Mouse (Mus musculus) lung, embryonic 16.5 days (tissue): ENCODE measurements at regions not wholly inside any gene's neighbourhood (a gene's known extent, or its start where the extent isn't known, plus 50 kb on each side); places are given as distances from the start of the nearest gene placed in this dataset.
"Not testable (repeated sequence)": the region's sequence is repeated elsewhere in the genome, so short reads cannot be mapped to it uniquely, and the experiment has no call there.

Experiments used
- ATAC-seq: fragments of 200-750 bp; cut with Nextera tagmentation; 2 replicates; pipeline ENCODE4 v1.8.0; 2017; ENCODE audit warnings: low read depth, mild to moderate bottlenecking, moderate library complexity
- H3K27ac ChIP-seq: fragments of 300-500 bp; sonication (generic); 2 replicates; pipeline ENCODE4 v1.5.1; 2014; ENCODE audit warnings: mild to moderate bottlenecking, control low read depth, low read length
- H3K27me3 ChIP-seq: fragments of 300-500 bp; sonication (generic); 2 replicates; pipeline ENCODE4 v1.6.1; 2014; ENCODE audit warnings: low read depth, low read length, mixed read lengths; ENCODE audit not compliant: control insufficient read depth, insufficient read depth
- H3K36me3 ChIP-seq: fragments of 300-500 bp; sonication (generic); 2 replicates; pipeline ENCODE4 v1.6.1; 2014; ENCODE audit warnings: low read length; ENCODE audit not compliant: control insufficient read depth, insufficient read depth
- H3K4me1 ChIP-seq: fragments of 300-500 bp; sonication (generic); replicated peaks from 2 replicates; pipeline ENCODE4 v1.6.1; 2014; ENCODE audit warnings: low read length, mixed read lengths; ENCODE audit not compliant: control insufficient read depth, insufficient read depth
- H3K4me2 ChIP-seq: fragments of 300-500 bp; sonication (generic); 2 replicates; pipeline ENCODE4 v1.6.1; 2014; ENCODE audit warnings: low read depth, low read length, control low read depth
- H3K4me3 ChIP-seq: fragments of 300-500 bp; sonication (generic); 2 replicates; pipeline ENCODE4 v1.5.1; 2014; ENCODE audit warnings: mild to moderate bottlenecking, low read length, control low read depth
- H3K9ac ChIP-seq: fragments of 300-500 bp; sonication (generic); 2 replicates; pipeline ENCODE4 v1.6.1; 2014; ENCODE audit warnings: low read length, control low read depth
- H3K9me3 ChIP-seq: fragments of 300-500 bp; sonication (generic); 2 replicates; pipeline ENCODE4 v1.6.1; 2016; ENCODE audit warnings: low read length; ENCODE audit not compliant: control insufficient read depth
- WGBS: fragments of 180-500 bp; shearing (Covaris S2); extraction: QIAGEN DNeasy Blood & Tissue Kit; methylation state at CpG from one replicate; pipeline ENCODE4 v1.1.7; 2014; 5-methylcytosine and 5-hydroxymethylcytosine counted together

- Histone ChIP-seq H3K36me3 (no peaks in the 10 kb centered on the region), H3K4me2 (no peak overlapping the region), H3K9me3 (no peaks in the 10 kb centered on the region), H3K4me1 (no peaks in the 10 kb centered on the region), H3K27me3 (no peaks in the 10 kb centered on the region), H3K27ac (no peak overlapping the region), H3K9ac (no peak overlapping the region), H3K4me3 (no peak overlapping the region)
- ATAC-seq: no peak
These were observed 569.0 kb downstream of the Lrriq3 start for GRCm38 (mm10) chr3:155662280-155662679.

DNA sequence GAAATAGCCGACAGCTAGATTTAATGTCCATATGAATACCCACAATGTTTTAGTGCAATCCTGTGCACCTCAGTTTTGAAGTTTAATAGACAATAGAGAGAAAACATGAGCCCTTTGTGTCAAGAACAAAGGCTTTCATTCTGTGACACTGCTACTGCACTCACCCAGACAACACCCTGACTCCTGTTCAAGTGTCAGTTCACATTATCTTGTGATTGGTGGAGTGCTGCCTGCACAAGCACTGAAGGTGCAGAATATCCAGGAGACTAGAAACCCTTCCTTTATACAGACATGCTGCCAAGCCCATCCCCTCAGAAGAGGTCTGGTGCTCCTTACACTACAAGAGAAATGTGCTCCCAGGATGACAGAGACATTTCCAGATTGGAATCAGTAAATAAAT is 579.3 kb downstream of the Lrriq3 start:
- Histone ChIP-seq H3K36me3 (no peaks in the 10 kb centered on the region), H3K4me1 (no peaks in the 10 kb centered on the region), H3K27ac (no peak overlapping the region), H3K4me2 (no peak overlapping the region), H3K4me3 (no peak overlapping the region), H3K27me3 (no peaks in the 10 kb centered on the region), H3K9me3 (no peaks in the 10 kb centered on the region), H3K9ac (no peak overlapping the region)
- 69% methylated on average over 1 of the region's 1 CpGs for WGBS
- no peak for ATAC-seq

- Histone ChIP-seq H3K9ac (no peak overlapping the region), H3K4me3 (no peak overlapping the region), H3K4me2 (no peak overlapping the region), H3K4me1 (no peaks in the 10 kb centered on the region), H3K27me3 (no peaks in the 10 kb centered on the region), H3K36me3 (no peaks in the 10 kb centered on the region), H3K27ac (no peak overlapping the region), H3K9me3 (no peaks in the 10 kb centered on the region)
- 81% methylated on average over 4 of the region's 4 CpGs for WGBS
- ATAC-seq: no peak
These were observed 587.0 kb downstream of the Lrriq3 start for GRCm38 (mm10) chr3:155680200-155680599.

DNA sequence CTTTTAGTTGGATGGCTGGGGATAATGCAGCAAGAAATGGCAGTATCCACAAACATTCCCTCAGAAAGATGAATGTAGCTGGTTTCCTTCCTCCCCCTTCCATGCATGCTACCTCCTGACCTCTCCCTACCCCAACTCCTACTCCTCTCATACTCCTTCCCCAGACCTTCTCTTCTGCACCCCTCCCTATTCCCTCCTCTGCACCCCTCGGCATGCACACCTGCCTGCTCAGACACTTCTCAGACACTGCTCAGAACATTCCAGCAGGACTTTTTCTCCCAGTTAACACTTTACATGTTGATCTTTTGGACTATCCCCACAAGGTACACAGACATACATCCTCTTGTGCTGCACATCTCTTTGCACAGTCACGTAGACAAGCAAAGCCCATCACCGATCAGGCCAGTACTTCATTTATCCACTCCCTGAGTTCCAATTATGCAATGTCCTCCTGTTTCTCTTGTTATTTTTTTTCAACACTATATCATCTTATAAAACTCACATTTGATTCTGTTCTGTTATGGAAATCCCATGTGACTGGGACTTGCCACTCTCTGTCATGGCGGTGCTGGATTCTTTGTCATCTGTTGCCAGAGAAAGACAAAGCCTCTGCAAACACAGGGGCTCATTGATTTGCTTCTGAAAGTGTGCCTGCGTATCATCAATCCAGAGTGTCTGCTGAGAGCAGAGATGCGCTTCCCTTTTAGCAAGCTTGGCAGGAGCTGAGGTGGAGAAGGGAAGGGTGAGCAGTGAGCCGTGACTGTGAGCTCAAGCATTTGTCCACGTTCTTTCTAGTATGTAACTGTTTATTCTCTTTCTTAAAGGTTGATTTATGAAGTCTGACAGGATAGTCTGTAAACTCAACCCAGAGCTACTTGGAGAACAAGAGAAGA is 589.9 kb downstream of the Lrriq3 start:
- Histone ChIP-seq H3K9ac (no peak overlapping the region), H3K4me1 (no peaks in the 10 kb centered on the region), H3K27ac (no peak overlapping the region), H3K4me3 (no peak overlapping the region), H3K36me3 (no peaks in the 10 kb centered on the region), H3K4me2 (no peak overlapping the region), H3K27me3 (no peaks in the 10 kb centered on the region), H3K9me3 (no peaks in the 10 kb centered on the region)
- no peak for ATAC-seq
- WGBS: 41% methylated on average over 8 of the region's 8 CpGs

- H3K27me3 ChIP-seq: no peaks in the 10 kb centered on the region
- H3K36me3 ChIP-seq: no peaks in the 10 kb centered on the region
- no peak overlapping the region for H3K4me3 ChIP-seq
- H3K27ac ChIP-seq: no peak overlapping the region
- no peak overlapping the region for H3K9ac ChIP-seq
- no peak overlapping the region for H3K4me2 ChIP-seq
- no peaks in the 10 kb centered on the region for H3K4me1 ChIP-seq
- no peaks in the 10 kb centered on the region for H3K9me3 ChIP-seq
- 67% methylated on average over 5 of the region's 5 CpGs for WGBS
- ATAC-seq: no peak
These were observed 595.1 kb downstream of the Lrriq3 start for GRCm38 (mm10) chr3:155688358-155688757.

DNA sequence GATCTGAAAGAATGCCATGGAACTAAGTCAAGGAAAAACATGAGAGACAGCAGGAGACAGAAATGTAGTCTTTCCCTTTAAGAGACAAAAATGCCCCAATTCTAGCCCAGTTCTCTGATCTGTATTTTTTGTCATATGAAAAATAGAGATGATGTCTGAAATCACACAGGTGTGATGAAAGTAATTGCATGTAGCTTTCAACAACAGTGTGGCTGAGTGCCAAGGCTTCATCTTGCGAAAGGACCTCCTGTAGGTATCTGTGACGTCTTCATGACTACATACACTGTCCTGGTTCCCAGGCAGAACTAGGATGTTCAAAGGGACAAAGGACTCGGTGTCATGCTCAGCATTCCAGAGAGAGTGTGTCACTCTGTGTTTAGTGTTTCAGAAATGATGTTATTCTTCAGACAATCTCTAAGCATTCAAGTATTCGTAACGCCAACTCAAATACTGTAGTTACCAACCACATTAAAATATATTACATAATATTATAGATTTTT is 629.8 kb downstream of the Lrriq3 start:
- Histone ChIP-seq H3K4me1 (no peaks in the 10 kb centered on the region), H3K9me3 (no peaks in the 10 kb centered on the region), H3K4me2 (no peak overlapping the region), H3K4me3 (no peak overlapping the region), H3K27ac (no peak overlapping the region), H3K9ac (no peak overlapping the region), H3K36me3 (no peaks in the 10 kb centered on the region), H3K27me3 (no peaks in the 10 kb centered on the region)
- WGBS: 72% methylated on average over 5 of the region's 5 CpGs
- ATAC-seq: no peak

GRCm38 (mm10) chr3:155742421-155742820 is 649.2 kb downstream of the Lrriq3 start:
- no peak overlapping the region for H3K27ac ChIP-seq
- H3K4me3 ChIP-seq: no peak overlapping the region
- no peak overlapping the region for H3K9ac ChIP-seq
- WGBS: 90% methylated on average over 2 of the region's 2 CpGs
- H3K9me3 ChIP-seq: no peaks in the 10 kb centered on the region
- H3K36me3 ChIP-seq: no peaks in the 10 kb centered on the region
- H3K4me1 ChIP-seq: no peaks in the 10 kb centered on the region
- no peaks in the 10 kb centered on the region for H3K27me3 ChIP-seq
- H3K4me2 ChIP-seq: no peak overlapping the region
- no peak for ATAC-seq

- 17% methylated on average over 1 of the region's 1 CpGs for WGBS
- not testable (repeated sequence) for H3K9me3 ChIP-seq, H3K36me3 ChIP-seq, H3K27me3 ChIP-seq, H3K4me3 ChIP-seq, H3K9ac ChIP-seq, H3K4me2 ChIP-seq, H3K4me1 ChIP-seq, ATAC-seq, H3K27ac ChIP-seq
These were observed 653.4 kb downstream of the Lrriq3 start for GRCm38 (mm10) chr3:155746601-155747000.

DNA sequence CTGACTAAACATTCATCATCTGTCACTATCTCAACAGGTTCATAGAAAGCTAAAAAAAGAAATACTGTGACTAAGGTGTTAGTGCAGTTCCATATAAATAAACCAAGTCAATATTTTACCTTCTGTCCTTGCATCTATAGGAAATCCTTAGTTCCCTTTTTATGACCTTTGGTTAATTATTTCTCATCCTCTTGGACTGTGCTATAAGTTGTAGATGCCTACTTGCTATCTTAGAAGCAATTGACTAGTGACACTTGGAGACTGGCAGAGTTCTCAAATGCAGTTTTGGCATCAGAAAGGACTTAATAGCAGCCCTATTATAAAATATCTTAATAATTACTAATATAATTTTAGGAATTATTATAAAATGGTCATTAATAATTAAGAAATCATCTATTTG is 654.3 kb downstream of the Lrriq3 start:
- H3K27me3 ChIP-seq: no peaks in the 10 kb centered on the region
- no peak overlapping the region for H3K4me2 ChIP-seq
- no peak overlapping the region for H3K4me3 ChIP-seq
- H3K27ac ChIP-seq: no peak overlapping the region
- no peak for ATAC-seq
- no peaks in the 10 kb centered on the region for H3K4me1 ChIP-seq
- H3K9me3 ChIP-seq: no peaks in the 10 kb centered on the region
- H3K36me3 ChIP-seq: no peaks in the 10 kb centered on the region
- H3K9ac ChIP-seq: no peak overlapping the region
